Mouse (Mus musculus) MEL (cell line): ENCODE measurements around the gene Myo1a. TPM values are rescaled to one million over a fixed set of nuclear protein-coding genes. Genes with fewer than 3 reads are reported as not detected.

Experiments
- DNase-seq: peaks from one replicate; pipeline ENCODE4 v3.0.0; 2011; ENCODE audit warnings: low read depth, low spot score
- H3K27ac ChIP-seq: 2 replicates; pipeline ENCODE4 v1.5.1; 2012; ENCODE audit warnings: low read depth, mild to moderate bottlenecking, control low read depth, low read length, moderate library complexity; ENCODE audit not compliant: control insufficient read depth
- H3K27me3 ChIP-seq, 2 experiments: fragments of 150-350 bp in 1 of 2; sonication (generic) in 1 of 2; 2 replicates each; pipeline ENCODE4 v1.6.1; 2012; ENCODE audit warnings: low read length in 2 of 2, mild to moderate bottlenecking in 2 of 2, improper control_type of control experiment in 1 of 2, moderate library complexity in 1 of 2; ENCODE audit not compliant: insufficient read depth in 2 of 2, control insufficient read depth in 1 of 2
- H3K36me3 ChIP-seq, 2 experiments: 2 replicates each; pipeline ENCODE4 v1.6.1; 2012 to 2014; ENCODE audit warnings: low read length in 2 of 2, improper control_type of control experiment in 1 of 2, inconsistent platforms in 1 of 2, mild to moderate bottlenecking in 1 of 2; ENCODE audit not compliant: insufficient read depth in 2 of 2, control insufficient read depth in 1 of 2
- H3K4me1 ChIP-seq, 2 experiments: fragments of 150-350 bp in 1 of 2; sonication (generic) in 1 of 2; 2 replicates each; pipeline ENCODE4 v1.6.1; 2012; ENCODE audit warnings: low read length in 2 of 2, improper control_type of control experiment in 1 of 2, mild to moderate bottlenecking in 1 of 2; ENCODE audit not compliant: insufficient read depth in 2 of 2, control insufficient read depth in 1 of 2
- H3K4me3 ChIP-seq, 2 experiments: fragments of 150-350 bp in 1 of 2; sonication (generic) in 1 of 2; 2 replicates each; pipeline ENCODE4 v1.5.1; 2012; ENCODE audit warnings: low read depth in 2 of 2, low read length in 2 of 2, mild to moderate bottlenecking in 2 of 2, moderate library complexity in 2 of 2, control low read depth in 1 of 2, improper control_type of control experiment in 1 of 2; ENCODE audit not compliant: control insufficient read depth in 1 of 2, insufficient read depth in 1 of 2
- H3K79me2 ChIP-seq: 2 replicates; pipeline ENCODE4 v1.6.1; 2012; ENCODE audit warnings: mild to moderate bottlenecking, low read length, moderate library complexity; ENCODE audit not compliant: control insufficient read depth, poor library complexity, insufficient read depth
- H3K9ac ChIP-seq: 2 replicates; pipeline ENCODE4 v1.6.1; 2012; ENCODE audit warnings: low read depth, mild to moderate bottlenecking, control low read depth, low read length, moderate library complexity; ENCODE audit not compliant: control insufficient read depth, poor library complexity, severe bottlenecking
- H3K9me3 ChIP-seq: fragments of 150-350 bp; sonication (generic); replicated peaks from 2 replicates; pipeline ENCODE4 v1.6.1; 2012; ENCODE audit warnings: mild to moderate bottlenecking, low read length, improper control_type of control experiment, moderate library complexity; ENCODE audit not compliant: insufficient read depth
- BHLHE40 ChIP-seq: IDR thresholded peaks from 2 replicates; pipeline ENCODE4 v1.6.1; 2012; ENCODE audit warnings: low read depth, mild to moderate bottlenecking, inconsistent platforms, low read length, improper control_type of control experiment, borderline replicate concordance
- CHD2 ChIP-seq: IDR thresholded peaks from 2 replicates; pipeline ENCODE4 v1.6.1; 2011; ENCODE audit warnings: low read length, improper control_type of control experiment
- E2F4 ChIP-seq: IDR thresholded peaks from 2 replicates; pipeline ENCODE4 v1.6.1; 2011; ENCODE audit warnings: low read depth, low read length, improper control_type of control experiment, borderline replicate concordance
- EP300 ChIP-seq, 2 experiments: IDR thresholded peaks; 2 replicates each; pipeline ENCODE4 v1.6.1; 2011; ENCODE audit warnings: improper control_type of control experiment in 2 of 2, low read length in 2 of 2, low read depth in 1 of 2, mild to moderate bottlenecking in 1 of 2
- ETS1 ChIP-seq: IDR thresholded peaks from 2 replicates; pipeline ENCODE4 v1.6.1; 2012; ENCODE audit warnings: low read depth, mild to moderate bottlenecking, inconsistent platforms, low read length, improper control_type of control experiment, moderate library complexity
- MAZ ChIP-seq: IDR thresholded peaks from 2 replicates; pipeline ENCODE4 v1.6.1; 2012; ENCODE audit warnings: low read depth, mild to moderate bottlenecking, inconsistent platforms, low read length, improper control_type of control experiment
- MEF2A ChIP-seq: IDR thresholded peaks from 2 replicates; pipeline ENCODE4 v1.6.1; 2014; ENCODE audit warnings: low read depth, mild to moderate bottlenecking, inconsistent platforms, low read length, improper control_type of control experiment; ENCODE audit not compliant: poor library complexity, insufficient replicate concordance, severe bottlenecking; ENCODE audit errors: extremely low read depth
- MYB ChIP-seq: IDR thresholded peaks from 2 replicates; pipeline ENCODE4 v1.6.1; 2011; ENCODE audit warnings: mild to moderate bottlenecking, low read depth, low read length, improper control_type of control experiment
- MYC ChIP-seq: IDR thresholded peaks from 2 replicates; pipeline ENCODE4 v1.6.1; 2011; ENCODE audit warnings: low read depth, mild to moderate bottlenecking, low read length, improper control_type of control experiment, moderate library complexity
- NRF1 ChIP-seq: IDR thresholded peaks from 2 replicates; pipeline ENCODE4 v1.6.1; 2014; ENCODE audit warnings: low read depth, mild to moderate bottlenecking, inconsistent platforms, low read length, improper control_type of control experiment, moderate library complexity; ENCODE audit not compliant: poor library complexity, insufficient read depth, severe bottlenecking
- POLR2A ChIP-seq, 2 experiments: IDR thresholded peaks; 2 replicates each; pipeline ENCODE4 v1.6.1; 2011 to 2012; ENCODE audit warnings: low read length in 2 of 2, mild to moderate bottlenecking in 2 of 2, control low read depth in 1 of 2, improper control_type of control experiment in 1 of 2, low read depth in 1 of 2, moderate library complexity in 1 of 2; ENCODE audit not compliant: control insufficient read depth in 1 of 2, insufficient read depth in 1 of 2, poor library complexity in 1 of 2
- POLR2AphosphoS2 ChIP-seq: IDR thresholded peaks from 2 replicates; pipeline ENCODE4 v1.6.1; 2011; ENCODE audit warnings: low read length, improper control_type of control experiment
- RAD21 ChIP-seq: IDR thresholded peaks from 2 replicates; pipeline ENCODE4 v1.6.1; 2011; ENCODE audit warnings: mild to moderate bottlenecking, low read depth, low read length, improper control_type of control experiment
- SMC3 ChIP-seq: IDR thresholded peaks from 2 replicates; pipeline ENCODE4 v1.6.1; 2011; ENCODE audit warnings: low read depth, low read length, improper control_type of control experiment
- USF1 ChIP-seq: IDR thresholded peaks from 2 replicates; pipeline ENCODE4 v1.6.1; 2014; ENCODE audit warnings: low read depth, mild to moderate bottlenecking, inconsistent platforms, low read length, improper control_type of control experiment, moderate library complexity
- USF2 ChIP-seq, 2 experiments: IDR thresholded peaks; 2 replicates each; pipeline ENCODE4 v1.6.1; 2011 to 2012; ENCODE audit warnings: improper control_type of control experiment in 2 of 2, low read length in 2 of 2, borderline replicate concordance in 1 of 2, inconsistent platforms in 1 of 2, low read depth in 1 of 2, mild to moderate bottlenecking in 1 of 2; ENCODE audit not compliant: insufficient read depth in 1 of 2
- ZC3H11A ChIP-seq: IDR thresholded peaks from 2 replicates; pipeline ENCODE4 v1.6.1; 2012; ENCODE audit warnings: low read depth, mild to moderate bottlenecking, inconsistent platforms, low read length, improper control_type of control experiment
- ZNF384 ChIP-seq: IDR thresholded peaks from 2 replicates; pipeline ENCODE4 v1.6.1; 2012; ENCODE audit warnings: low read depth, mild to moderate bottlenecking, inconsistent platforms, low read length, improper control_type of control experiment
- polyA plus RNA-seq, 2 experiments: library from polyadenylated mRNA; stranded (reverse) in 1 of 2; unstranded in 1 of 2; fragments of >175 nt in 1 of 2; fragments of >200 nt in 1 of 2; gene quantifications; 2 replicates each; pipeline versions ENCODE4 v1.2.1 to v1.2.4; 2012; ENCODE audit warnings: low replicate concordance in 2 of 2, low read depth in 1 of 2; ENCODE audit not compliant: insufficient read length in 2 of 2, insufficient read depth in 1 of 2, missing spikeins in 1 of 2
- total RNA-seq: library from RNA; depleted of rRNA; stranded (reverse); fragments of 300-350 nt; gene quantifications from 2 replicates; pipeline ENCODE4 v1.2.3, GENCODE M21; 2012

Gene Myo1a
- total and polyA plus RNA-seq, 3 experiments, result 0.08 to 0.33 TPM; not detected in 1

DNA sequence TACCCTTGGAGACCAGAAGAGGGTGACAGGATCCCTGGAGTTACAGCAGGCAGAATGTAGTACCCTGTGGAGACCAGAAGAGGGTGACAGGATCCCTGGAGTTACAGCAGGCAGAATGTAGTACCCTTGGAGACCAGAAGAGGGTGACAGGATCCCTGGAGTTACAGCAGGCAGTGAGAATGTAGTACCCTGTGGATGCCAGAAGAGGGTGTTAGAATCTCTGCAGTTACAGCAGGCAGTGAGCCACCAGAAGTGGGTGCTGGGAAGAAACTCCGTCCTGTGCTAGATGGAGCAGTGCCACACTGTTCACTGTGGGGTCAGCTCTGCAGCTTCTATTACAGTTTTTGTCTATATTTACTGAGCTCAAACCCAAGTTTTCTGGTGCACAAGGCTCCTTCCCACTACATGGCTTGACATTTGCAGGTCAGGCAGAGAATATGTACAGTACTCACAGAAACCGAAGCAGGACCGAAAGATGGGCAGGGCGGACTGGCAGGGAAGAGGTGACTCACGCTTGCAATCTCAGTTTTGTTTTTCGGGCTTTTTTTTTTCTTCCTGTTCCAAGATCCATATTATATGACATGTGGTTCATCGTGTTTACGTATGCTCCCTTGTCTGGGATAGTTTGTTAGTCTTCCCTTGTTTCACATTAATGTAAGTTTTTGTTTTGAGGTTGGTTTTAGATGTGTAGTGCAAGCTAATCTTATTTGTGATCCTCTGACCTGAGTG lies 30.0 kb upstream of the Myo1a start (continued):
- TF ChIP-seq RAD21 (peak; percentile 51), ZNF384 (peak; percentile 59), SMC3 (peak; percentile 77), MYC (no peak), ETS1 (no peak), USF1 (no peak), ZC3H11A (peak; percentile 42; the same call in 1 of the 2 replicates), NRF1 (no peak), MYB (no peak), MEF2A (no peak), EP300 (IDR thresholded peaks at IDR 0.05; ENCODE audit: low read depth in 1 of 2, low read length in 2 of 2) (peak in 1 of 2 experiments; percentile 78; a peak in 2 of 4 replicates), CHD2 (no peak), E2F4 (peak; percentile 82), USF2 (IDR thresholded peaks at IDR 0.05; ENCODE audit: borderline replicate concordance in 1 of 2, insufficient read depth in 1 of 2, low read depth in 1 of 2, low read length in 2 of 2) (no peak), POLR2A (IDR thresholded peaks at IDR 0.05; ENCODE audit: control insufficient read depth in 1 of 2, insufficient read depth in 1 of 2, low read depth in 1 of 2, low read length in 2 of 2, poor library complexity in 1 of 2) (no peak), POLR2AphosphoS2 (no peak), BHLHE40 (no peak)

DNA sequence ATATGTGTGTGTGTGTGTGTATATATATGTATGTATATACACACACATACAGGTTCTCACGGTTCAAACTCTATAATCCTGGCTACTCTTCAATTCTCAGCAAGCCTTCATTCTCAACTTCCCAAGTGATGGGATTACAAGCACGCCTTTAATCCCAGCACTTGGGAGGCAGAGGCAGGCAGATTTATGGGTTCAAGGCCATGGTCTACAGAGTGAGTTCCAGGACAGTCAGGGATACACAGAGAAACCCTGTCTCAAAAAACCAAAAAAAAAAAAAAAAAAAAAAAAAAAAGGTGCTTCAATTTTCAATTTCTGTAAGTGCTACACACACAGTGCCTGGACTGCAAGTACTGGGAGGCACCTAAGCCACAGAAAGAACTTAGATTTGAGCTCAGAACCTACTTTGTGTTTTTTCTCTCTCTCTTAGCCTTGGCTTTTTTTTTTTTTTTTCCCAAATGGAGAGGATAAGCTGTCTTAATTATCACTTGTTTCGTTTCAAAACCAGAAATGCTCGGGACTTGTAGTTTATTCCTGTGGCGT lies 29.0 kb upstream of the Myo1a start:
- peaks cover 3% of the 10 kb centered on the region; the same call in 1 of the 2 replicates for H3K79me2 ChIP-seq
- peak overlapping the region; percentile 64 to 88 for H3K4me3 ChIP-seq
- no peak for DNase-seq
- TF ChIP-seq ZNF384 (peak; percentile 84), MAZ (no peak), EP300 (IDR thresholded peaks at IDR 0.05; ENCODE audit: low read depth in 1 of 2, low read length in 2 of 2) (no peak)
- H3K9me3 ChIP-seq, result no peaks in the 10 kb centered on the region
- peak overlapping the region; percentile 67 for H3K9ac ChIP-seq
- H3K36me3 ChIP-seq, result no peaks in the 10 kb centered on the region
- peak overlapping the region; percentile 76 for H3K27ac ChIP-seq
- H3K27me3 ChIP-seq, result no peaks in the 10 kb centered on the region
- H3K4me1 ChIP-seq, result peaks cover 0 to under 1% of the 10 kb centered on the region in 2 experiments; a peak in 2 of 4 replicates
